Mouse (Mus musculus): Measurements from ENCODE around the gene Akap7.

The Akap7 gene

GRCm38 (mm10) chr10:25260724-25261123, 46.9 kb downstream of the Akap7 start:
- no peak for DNase-seq (ENCODE audit: extremely low read depth, low read depth, low spot score)

- no peak for DNase-seq (ENCODE audit: extremely low read depth, low read depth, low spot score)
These were observed 49.5 kb downstream of the Akap7 start for GRCm38 (mm10) chr10:25258171-25258570.

GRCm38 (mm10) chr10:25257466-25257865, 50.2 kb downstream of the Akap7 start:
- no peak for DNase-seq (ENCODE audit: extremely low read depth, low read depth, low spot score)

- DNase-seq (ENCODE audit: extremely low read depth, low read depth, low spot score), result no peak
These were observed 54.2 kb downstream of the Akap7 start for GRCm38 (mm10) chr10:25253474-25253873.

GRCm38 (mm10) chr10:25253006-25253405, 54.7 kb downstream of the Akap7 start:
- DNase-seq (ENCODE audit: extremely low read depth, low read depth, low spot score), result no peak

- DNase-seq (ENCODE audit: extremely low read depth, low read depth, low spot score), result no peak
These were observed 57.6 kb downstream of the Akap7 start for GRCm38 (mm10) chr10:25250108-25250507.

GRCm38 (mm10) chr10:25246173-25246572, 61.5 kb downstream of the Akap7 start:
- DNase-seq (ENCODE audit: extremely low read depth, low read depth, low spot score), result no peak

GRCm38 (mm10) chr10:25239156-25239555, 68.5 kb downstream of the Akap7 start:
- DNase-seq (ENCODE audit: extremely low read depth, low read depth, low spot score), result no peak

- DNase-seq (ENCODE audit: extremely low read depth, low read depth, low spot score), result no peak
These were observed 73.6 kb downstream of the Akap7 start for GRCm38 (mm10) chr10:25234080-25234479.

- no peak for DNase-seq (ENCODE audit: extremely low read depth, low read depth, low spot score)
These were observed 75.0 kb downstream of the Akap7 start for GRCm38 (mm10) chr10:25232700-25233099.

GRCm38 (mm10) chr10:25231358-25231757, 76.3 kb downstream of the Akap7 start:
- DNase-seq (ENCODE audit: extremely low read depth, low read depth, low spot score), result no peak

GRCm38 (mm10) chr10:25224371-25224770, 83.3 kb downstream of the Akap7 start:
- no peak for DNase-seq (ENCODE audit: extremely low read depth, low read depth, low spot score)

GRCm38 (mm10) chr10:25220754-25221153, 86.9 kb downstream of the Akap7 start:
- DNase-seq (ENCODE audit: extremely low read depth, low read depth, low spot score), result no peak

GRCm38 (mm10) chr10:25219901-25220495, 87.7 kb downstream of the Akap7 start:
- DNase-seq (ENCODE audit: extremely low read depth, low read depth, low spot score), result no peak

GRCm38 (mm10) chr10:25219220-25219628, 88.4 kb downstream of the Akap7 start:
- no peak for DNase-seq (ENCODE audit: extremely low read depth, low read depth, low spot score)

GRCm38 (mm10) chr10:25218746-25219145, 88.9 kb downstream of the Akap7 start:
- no peak for DNase-seq (ENCODE audit: extremely low read depth, low read depth, low spot score)

- DNase-seq (ENCODE audit: extremely low read depth, low read depth, low spot score), result no peak
These were observed 91.7 kb downstream of the Akap7 start for GRCm38 (mm10) chr10:25215977-25216376.

- DNase-seq (ENCODE audit: extremely low read depth, low read depth, low spot score), result no peak
These were observed 94.0 kb downstream of the Akap7 start for GRCm38 (mm10) chr10:25213716-25214115.

- DNase-seq (ENCODE audit: extremely low read depth, low read depth, low spot score), result no peak
These were observed 99.1 kb downstream of the Akap7 start for GRCm38 (mm10) chr10:25208619-25209018.

GRCm38 (mm10) chr10:25207866-25208265, 99.8 kb downstream of the Akap7 start:
- DNase-seq (ENCODE audit: extremely low read depth, low read depth, low spot score), result no peak

GRCm38 (mm10) chr10:25200691-25201090, 107.0 kb downstream of the Akap7 start:
- no peak for DNase-seq (ENCODE audit: extremely low read depth, low read depth, low spot score)

- no peak for DNase-seq (ENCODE audit: extremely low read depth, low read depth, low spot score)
These were observed 107.9 kb downstream of the Akap7 start for GRCm38 (mm10) chr10:25199510-25200353.

All from fat pad, adult 2 months (tissue).